Mouse (Mus musculus) forebrain, postnatal 0 days (tissue): ENCODE measurements around the gene Sox30. TPM values are rescaled to one million over a fixed set of nuclear protein-coding genes. Genes with fewer than 3 reads are reported as not detected.
A peak's percentile ranks its signal among the peaks of the same experiment; 100 is the strongest.

Experiments used
- ATAC-seq: fragments of 200-750 bp; cut with Nextera tagmentation; 2 replicates; pipeline ENCODE4 v1.8.0; 2017; ENCODE audit warnings: mild to moderate bottlenecking, moderate library complexity
- DNase-seq: peaks from one replicate; pipeline ENCODE4 v3.0.0-alpha.2; 2015
- H3K27ac ChIP-seq: fragments of 300-500 bp; sonication (generic); 2 replicates; pipeline ENCODE4 v1.5.1; 2014; ENCODE audit warnings: low read depth, mild to moderate bottlenecking, antibody characterized with exemption, low read length, moderate library complexity, mixed read lengths
- H3K27me3 ChIP-seq: fragments of 300-500 bp; sonication (generic); 2 replicates; pipeline ENCODE4 v1.6.1; 2014; ENCODE audit warnings: mild to moderate bottlenecking, low read length, mixed read lengths; ENCODE audit not compliant: insufficient read depth
- H3K36me3 ChIP-seq: fragments of 300-500 bp; sonication (generic); 2 replicates; pipeline ENCODE4 v1.6.1; 2014; ENCODE audit warnings: mild to moderate bottlenecking, moderate library complexity; ENCODE audit not compliant: insufficient read depth
- H3K4me1 ChIP-seq: fragments of 300-500 bp; sonication (generic); 2 replicates; pipeline ENCODE4 v1.6.1; 2014; ENCODE audit warnings: antibody characterized with exemption; ENCODE audit not compliant: insufficient read depth
- H3K4me2 ChIP-seq: fragments of 300-500 bp; sonication (generic); 2 replicates; pipeline ENCODE4 v1.6.1; 2014; ENCODE audit warnings: low read depth, mild to moderate bottlenecking, moderate library complexity
- H3K4me3 ChIP-seq: fragments of 300-500 bp; sonication (generic); 2 replicates; pipeline ENCODE4 v1.5.1; 2014; ENCODE audit warnings: low read depth, low read length, mixed read lengths
- H3K9ac ChIP-seq: fragments of 300-500 bp; sonication (generic); 2 replicates; pipeline ENCODE4 v1.6.1; 2014; ENCODE audit warnings: mild to moderate bottlenecking
- H3K9me3 ChIP-seq: fragments of 300-500 bp; sonication (generic); 2 replicates; pipeline ENCODE4 v1.6.1; 2016; ENCODE audit warnings: low read length
- CTCF ChIP-seq: sonication (generic); IDR thresholded peaks from 2 replicates; pipeline ENCODE4 v1.5.1; 2016; ENCODE audit warnings: antibody characterized with exemption, control low read depth, low read depth
- WGBS: fragments of 180-500 bp; shearing (Covaris S2); extraction: QIAGEN DNeasy Blood & Tissue Kit; methylation state at CpG from one replicate; pipeline ENCODE4 v1.1.7; 2014; 5-methylcytosine and 5-hydroxymethylcytosine counted together
- polyA plus RNA-seq: library from polyadenylated mRNA; unstranded; fragments of >200 nt; fragmentation: Nextera tagmentation; extraction: Ambion mirVana; gene quantifications from 2 replicates; pipeline ENCODE4 v1.2.1, GENCODE M21; 2015
- total RNA-seq: library from RNA; depleted of rRNA; stranded (reverse); fragments of >200 nt; gene quantifications from 2 replicates; pipeline ENCODE4 v1.2.3, GENCODE M21; 2014

The Sox30 gene
- total and polyA plus RNA-seq, 2 experiments from 2014 or later, result 0.13 to 0.57 TPM

DNA sequence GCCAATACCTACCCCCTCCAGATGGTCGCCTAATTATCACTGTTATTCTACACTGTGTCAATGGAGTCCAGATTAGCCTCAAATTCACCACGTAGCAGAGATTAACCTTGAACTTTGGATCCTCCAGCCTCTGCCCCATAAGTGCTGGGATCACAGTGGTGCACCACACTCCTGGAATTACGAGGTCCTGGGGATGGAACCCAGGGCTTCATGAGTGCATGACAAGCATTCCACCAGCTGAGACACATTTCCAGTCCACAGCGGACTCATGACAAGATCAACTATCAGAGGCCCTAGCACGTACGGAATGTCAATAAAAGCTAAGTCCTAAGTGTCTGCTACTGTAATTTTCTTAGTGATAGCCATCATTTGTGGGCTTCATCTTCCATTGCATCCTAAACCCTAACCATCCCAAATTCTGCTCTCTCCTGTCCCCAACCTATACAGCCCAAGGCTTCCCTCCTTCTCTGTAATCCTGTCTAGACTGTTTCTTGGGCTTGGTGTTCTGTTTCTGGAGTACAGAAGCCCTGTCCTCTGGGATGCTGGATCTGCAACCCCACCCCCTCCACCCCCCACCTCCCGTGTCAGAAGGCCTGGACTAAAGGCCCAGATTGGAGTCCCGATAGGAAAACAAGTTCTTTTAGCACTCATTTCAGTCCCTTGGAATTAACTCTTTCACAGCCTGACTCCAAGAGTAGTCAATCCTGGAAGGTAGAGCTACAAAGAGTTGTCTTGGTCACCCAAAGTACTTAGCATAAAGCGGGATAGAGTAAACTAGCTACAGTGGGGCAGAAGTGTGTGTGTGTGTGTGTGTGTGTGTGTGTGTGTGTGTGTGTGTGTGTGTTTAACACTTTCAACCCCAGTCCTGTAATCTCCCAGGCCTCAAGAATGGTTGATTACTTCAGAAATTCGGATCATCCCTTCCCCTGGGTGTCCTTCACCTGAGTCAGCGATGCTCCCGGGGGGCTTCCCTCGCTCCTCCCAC is 75.1 kb downstream of the Sox30 start:
- Histone ChIP-seq H3K9ac (peak overlapping the region; percentile 90), H3K9me3 (no peaks in the 10 kb centered on the region), H3K4me3 (peak overlapping the region; percentile 71), H3K4me2 (peak overlapping the region; percentile 79), H3K4me1 (peaks cover 6% of the 10 kb centered on the region; the same call in 1 of the 2 replicates), H3K27me3 (no peaks in the 10 kb centered on the region), H3K27ac (peak overlapping the region; percentile 88), H3K36me3 (no peaks in the 10 kb centered on the region)
- ATAC-seq (peak; percentile 40), DNase-seq (no peak)
- TF ChIP-seq CTCF, result no peak
- 30% methylated on average over 13 of the region's 13 CpGs for WGBS

DNA sequence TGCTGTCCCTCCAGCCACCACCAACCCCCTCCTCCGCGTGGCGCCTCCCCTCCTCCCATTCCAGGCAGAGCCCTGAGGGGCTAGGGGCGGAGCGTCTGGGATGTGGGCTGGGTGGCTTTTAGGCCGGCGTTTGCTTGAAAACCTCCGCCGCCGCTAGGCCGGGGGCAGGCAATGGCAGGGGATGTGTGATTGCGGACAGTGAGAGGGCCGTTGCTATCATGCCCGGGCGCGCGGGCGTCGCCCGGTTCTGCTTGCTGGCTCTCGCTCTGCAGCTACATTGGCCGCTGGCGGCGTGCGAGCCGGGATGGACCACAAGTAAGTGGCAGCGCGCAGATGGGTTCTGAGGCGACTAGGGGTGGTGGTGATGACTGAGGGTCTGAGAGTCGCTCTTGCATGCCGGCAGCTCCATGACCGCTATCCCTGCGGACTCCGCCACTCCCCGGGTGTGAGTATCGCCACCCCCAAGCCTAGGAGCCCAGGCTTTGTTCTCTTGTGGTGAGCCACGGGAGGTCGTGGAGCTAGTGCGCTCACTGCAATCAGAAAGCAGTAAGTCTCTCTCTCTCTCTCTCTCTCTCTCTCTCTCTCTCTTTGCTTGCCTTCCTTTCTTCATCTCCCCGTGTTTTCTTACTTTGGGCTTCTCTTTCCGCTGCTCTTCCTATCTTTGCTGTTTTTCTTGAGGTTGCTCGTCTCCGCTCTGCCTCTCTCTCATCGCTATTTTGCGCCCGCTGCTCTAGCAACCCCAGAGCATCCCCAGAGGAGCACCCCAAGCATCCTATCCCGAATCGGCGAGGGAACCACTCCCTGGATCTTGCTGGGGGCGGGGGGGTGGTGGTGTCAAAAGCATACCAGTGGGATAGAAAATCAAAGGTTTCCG is 76.0 kb downstream of the Sox30 start, which contains the start of gene Adam19:
Adam19 (plus strand) TSS at position 97 of the 874 bp plus-strand sequence.
- H3K9me3 ChIP-seq, result no peaks in the 10 kb centered on the region
- peaks cover 4% of the 10 kb centered on the region; the same call in 1 of the 2 replicates for H3K36me3 ChIP-seq
- peak within 1 kb of the TSS; percentile 79 for H3K4me2 ChIP-seq
- peak within 1 kb of the TSS; percentile 90 for H3K9ac ChIP-seq
- H3K27ac ChIP-seq, result peak within 1 kb of the TSS; percentile 88
- peak; percentile 91 for ATAC-seq
- 1% methylated on average over 51 of the region's 51 CpGs for WGBS
- H3K4me3 ChIP-seq, result peak within 1 kb of the TSS; percentile 71
- peak; percentile 86 for DNase-seq
- peaks cover 6% of the 10 kb centered on the region; the same call in 1 of the 2 replicates for H3K4me1 ChIP-seq
- peak; percentile 10; the same call in 1 of the 2 replicates for TF ChIP-seq CTCF
- no peaks in the 10 kb centered on the region for H3K27me3 ChIP-seq

DNA sequence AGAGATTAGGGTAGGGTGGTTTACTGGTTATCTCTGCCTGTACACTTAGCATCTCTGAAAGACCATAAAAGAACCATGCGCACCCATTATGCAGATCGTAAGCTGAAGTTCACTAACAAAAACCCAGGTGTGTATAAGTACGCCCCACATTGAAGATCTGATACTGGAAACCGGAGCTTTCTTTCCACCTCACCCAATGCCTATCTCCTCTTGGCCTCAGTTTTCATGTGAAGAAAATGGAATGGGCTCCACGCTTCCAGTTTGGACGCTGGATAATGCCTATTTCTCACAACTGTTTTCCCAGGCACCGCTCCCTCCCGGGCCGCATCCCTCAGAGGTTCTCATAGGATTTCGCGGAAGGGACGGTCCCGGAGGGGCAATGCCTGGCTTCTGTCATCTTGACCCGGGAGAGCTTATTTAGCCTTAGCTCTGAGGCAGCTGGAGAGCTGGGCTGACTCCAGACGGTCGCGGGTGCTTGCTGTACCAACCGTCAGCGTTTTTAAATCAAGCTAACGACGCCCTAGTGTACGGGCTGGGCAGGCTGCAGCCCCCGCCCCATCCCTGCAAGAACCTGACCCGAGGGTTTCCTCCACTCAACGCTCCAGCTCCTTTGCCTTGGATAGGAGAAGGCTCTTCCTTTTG is 76.8 kb downstream of the Sox30 start:
- ATAC-seq (peak; percentile 23; the same call in 1 of the 2 replicates), DNase-seq (peak; percentile 49)
- H3K9ac ChIP-seq, result peak overlapping the region; percentile 90
- peak overlapping the region; percentile 71 for H3K4me3 ChIP-seq
- peak overlapping the region; percentile 79 for H3K4me2 ChIP-seq
- no peaks in the 10 kb centered on the region for H3K9me3 ChIP-seq
- H3K4me1 ChIP-seq, result peaks cover 6% of the 10 kb centered on the region; the same call in 1 of the 2 replicates
- peaks cover 4% of the 10 kb centered on the region; the same call in 1 of the 2 replicates for H3K36me3 ChIP-seq
- peak overlapping the region; percentile 88 for H3K27ac ChIP-seq
- TF ChIP-seq CTCF, result no peak
- H3K27me3 ChIP-seq, result no peaks in the 10 kb centered on the region
- WGBS, result 4% methylated on average over 25 of the region's 25 CpGs

DNA sequence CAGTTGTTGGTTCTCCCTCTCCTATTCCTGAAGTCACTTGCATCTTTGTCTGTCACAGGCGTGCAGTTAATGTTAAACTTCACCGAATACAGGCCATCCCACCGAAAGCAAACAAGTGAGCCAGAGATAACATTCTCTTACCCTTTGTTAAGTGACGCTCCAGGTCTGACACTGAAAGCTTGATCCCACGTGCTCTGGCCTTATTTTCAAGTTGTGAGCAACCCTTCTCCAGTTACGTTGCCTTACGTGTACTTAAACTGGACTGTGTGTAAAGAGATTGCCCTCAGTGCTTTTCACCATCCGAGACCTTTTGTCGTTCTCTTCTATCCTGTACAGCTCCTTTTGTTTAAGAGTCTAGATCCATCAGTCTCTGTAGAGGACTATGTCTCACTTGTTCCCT is 77.9 kb downstream of the Sox30 start:
- Histone ChIP-seq H3K4me3 (no peak overlapping the region), H3K27me3 (no peaks in the 10 kb centered on the region), H3K27ac (no peak overlapping the region), H3K36me3 (peaks cover 4% of the 10 kb centered on the region; the same call in 1 of the 2 replicates), H3K4me2 (peak overlapping the region; percentile 79), H3K4me1 (peaks cover 6% of the 10 kb centered on the region; the same call in 1 of the 2 replicates), H3K9me3 (no peaks in the 10 kb centered on the region), H3K9ac (peak overlapping the region; percentile 31; the same call in 1 of the 2 replicates)
- WGBS, result 63% methylated on average over 9 of the region's 9 CpGs
- ATAC-seq (no peak), DNase-seq (no peak)
- TF ChIP-seq CTCF, result no peak

DNA sequence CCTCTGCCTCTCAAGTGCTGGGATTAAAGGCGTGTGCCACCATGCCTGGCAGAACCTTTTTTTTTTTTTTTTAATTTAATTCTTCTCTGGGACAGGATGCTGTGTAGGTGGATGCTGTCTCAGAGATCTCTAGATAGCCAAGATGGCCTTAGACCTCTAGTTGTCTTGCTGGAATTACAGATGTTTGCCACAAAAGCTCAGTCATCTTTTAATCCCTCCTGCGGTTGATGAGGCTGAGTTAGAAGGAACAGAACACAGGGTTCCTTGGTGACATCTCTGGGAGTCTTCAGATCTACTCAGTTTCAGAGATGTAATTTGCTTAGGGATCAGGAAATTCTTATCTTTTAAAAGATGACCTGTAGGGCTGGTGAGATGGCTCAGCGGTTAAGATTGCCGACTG is 78.8 kb downstream of the Sox30 start:
- no peak for TF ChIP-seq CTCF
- no peak for ATAC-seq
- Histone ChIP-seq H3K36me3 (peaks cover 4% of the 10 kb centered on the region; the same call in 1 of the 2 replicates), H3K9me3 (no peaks in the 10 kb centered on the region), H3K9ac (no peak overlapping the region), H3K4me3 (no peak overlapping the region), H3K4me1 (peaks cover 6% of the 10 kb centered on the region; the same call in 1 of the 2 replicates), H3K27me3 (no peaks in the 10 kb centered on the region), H3K27ac (no peak overlapping the region), H3K4me2 (no peak overlapping the region)
- 97% methylated on average over 4 of the region's 4 CpGs for WGBS
- DNase-seq, result no peak

DNA sequence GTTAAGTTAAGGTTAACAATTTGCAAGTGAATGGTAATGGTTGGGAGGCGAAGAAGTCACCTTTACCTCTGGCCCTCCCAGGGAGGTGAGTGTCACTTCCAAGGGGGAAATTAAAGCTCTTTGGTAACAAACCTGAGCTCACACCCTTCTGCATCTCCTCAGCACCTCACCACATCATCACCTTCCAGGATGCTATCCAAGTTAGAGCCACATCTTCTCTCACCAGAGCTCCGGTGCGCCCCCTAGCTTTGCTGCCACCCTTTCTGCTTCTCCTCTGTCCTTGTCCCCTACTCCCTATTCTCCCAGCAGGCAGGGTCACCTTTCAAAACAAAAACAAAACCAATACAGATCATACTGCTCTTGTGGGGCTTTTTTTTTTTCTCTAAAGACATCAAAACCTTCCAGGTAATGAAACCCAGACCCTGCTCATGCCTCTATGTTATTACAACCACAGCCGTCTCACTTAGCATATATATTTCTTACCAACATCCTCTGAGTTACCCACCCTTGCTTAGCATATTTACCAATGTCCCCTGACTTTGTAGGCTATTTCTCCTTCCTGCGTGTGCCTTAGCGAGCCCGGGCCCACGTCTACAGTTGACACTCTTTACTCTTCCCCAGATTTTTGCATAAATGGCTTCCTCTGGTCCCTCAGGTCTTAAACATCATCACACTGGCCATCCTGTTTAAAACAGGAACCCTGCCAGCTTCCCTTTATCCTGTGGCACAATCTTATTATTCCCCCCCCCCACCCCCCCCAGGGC is 80.0 kb downstream of the Sox30 start:
- no peak for TF ChIP-seq CTCF
- Histone ChIP-seq H3K27ac (no peak overlapping the region), H3K27me3 (no peaks in the 10 kb centered on the region), H3K9me3 (no peaks in the 10 kb centered on the region), H3K4me1 (peaks cover 6% of the 10 kb centered on the region; the same call in 1 of the 2 replicates), H3K9ac (no peak overlapping the region), H3K4me3 (no peak overlapping the region), H3K4me2 (no peak overlapping the region), H3K36me3 (peaks cover 10% of the 10 kb centered on the region; the same call in 1 of the 2 replicates)
- ATAC-seq, result no peak
- no peak for DNase-seq
- WGBS, result 82% methylated on average over 8 of the region's 8 CpGs
